Mouse (Mus musculus) thymus, adult 18-20 months (tissue): ENCODE data around the gene Ctdnep1.

Experiments used
- DNase-seq, 2 experiments: peaks; one replicate each; pipeline ENCODE4 v3.0.0; 2022; ENCODE audit warnings: mixed read lengths in 2 of 2

Gene Ctdnep1

DNA sequence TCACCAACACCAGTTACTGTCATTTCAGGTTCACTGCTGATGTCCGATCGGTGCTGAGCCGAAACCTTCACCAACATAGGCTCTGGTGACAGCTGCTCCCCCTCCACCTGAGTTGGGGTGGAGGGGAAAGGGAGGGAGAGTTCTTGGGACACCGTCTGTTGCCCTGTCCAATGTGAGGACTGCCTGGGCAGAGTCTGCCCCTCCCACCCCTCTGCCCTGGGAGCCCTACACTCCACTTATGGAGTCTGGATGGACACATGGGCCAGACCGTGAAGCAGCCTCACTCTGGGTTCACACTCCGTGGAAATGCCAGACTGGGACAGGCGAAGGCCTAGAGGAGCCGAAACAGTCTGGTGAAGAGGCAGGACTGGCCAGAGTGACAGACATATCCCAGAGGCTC, 9.0 kb downstream of the Ctdnep1 start:
- peak in 1 of 2 experiments; percentile 9 for DNase-seq

- DNase-seq, result peak; percentile 88 to 90
Observed at GRCm38 (mm10) chr11:69990850-69991691, 10.1 kb downstream of the Ctdnep1 start, which contains the start of gene Gabarap. Gene Gabarap, plus strand, starts transcription at chr11:69991143.

DNA sequence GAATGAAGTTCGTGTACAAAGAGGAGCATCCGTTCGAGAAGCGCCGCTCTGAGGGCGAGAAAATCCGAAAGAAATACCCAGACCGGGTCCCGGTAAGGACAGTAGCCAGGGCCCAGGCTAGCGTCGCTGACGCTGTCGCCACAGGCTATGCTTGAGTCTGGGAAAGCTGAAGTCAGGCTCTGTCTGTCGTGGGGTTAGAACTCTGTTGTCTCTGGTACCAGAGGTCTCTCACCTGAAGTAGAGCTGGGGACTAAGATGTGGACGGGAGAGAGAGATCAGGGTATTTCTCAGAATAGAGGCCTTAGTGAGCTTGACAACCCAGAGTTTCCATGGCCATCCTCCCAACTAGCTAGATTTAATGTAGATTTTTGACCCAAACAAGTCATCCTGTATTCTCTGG, 10.8 kb downstream of the Ctdnep1 start:
- no peak for DNase-seq

GRCm38 (mm10) chr11:69992396-69992795, 11.4 kb downstream of the Ctdnep1 start:
- peak in 1 of 2 experiments; percentile 18 for DNase-seq

DNA sequence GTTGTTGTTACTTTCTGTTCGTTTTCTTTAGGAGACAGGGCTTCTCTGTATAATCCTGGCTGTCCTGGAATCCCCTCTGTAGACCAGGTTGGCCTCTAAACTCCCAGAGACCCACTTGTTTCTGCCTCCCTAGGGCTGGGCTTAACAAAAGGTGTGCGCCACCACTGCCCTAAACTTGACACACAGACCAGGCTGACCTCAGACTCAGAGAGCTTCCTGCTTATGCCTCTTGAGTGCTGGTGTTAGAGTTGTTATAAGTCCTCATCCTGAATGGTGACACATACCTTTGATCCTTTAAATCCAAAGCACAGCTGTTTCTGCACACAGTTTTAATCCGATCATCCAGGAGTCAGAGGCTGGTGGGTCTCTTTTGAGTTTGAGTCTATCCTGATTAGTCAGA, 12.0 kb downstream of the Ctdnep1 start:
- no peak for DNase-seq

DNA sequence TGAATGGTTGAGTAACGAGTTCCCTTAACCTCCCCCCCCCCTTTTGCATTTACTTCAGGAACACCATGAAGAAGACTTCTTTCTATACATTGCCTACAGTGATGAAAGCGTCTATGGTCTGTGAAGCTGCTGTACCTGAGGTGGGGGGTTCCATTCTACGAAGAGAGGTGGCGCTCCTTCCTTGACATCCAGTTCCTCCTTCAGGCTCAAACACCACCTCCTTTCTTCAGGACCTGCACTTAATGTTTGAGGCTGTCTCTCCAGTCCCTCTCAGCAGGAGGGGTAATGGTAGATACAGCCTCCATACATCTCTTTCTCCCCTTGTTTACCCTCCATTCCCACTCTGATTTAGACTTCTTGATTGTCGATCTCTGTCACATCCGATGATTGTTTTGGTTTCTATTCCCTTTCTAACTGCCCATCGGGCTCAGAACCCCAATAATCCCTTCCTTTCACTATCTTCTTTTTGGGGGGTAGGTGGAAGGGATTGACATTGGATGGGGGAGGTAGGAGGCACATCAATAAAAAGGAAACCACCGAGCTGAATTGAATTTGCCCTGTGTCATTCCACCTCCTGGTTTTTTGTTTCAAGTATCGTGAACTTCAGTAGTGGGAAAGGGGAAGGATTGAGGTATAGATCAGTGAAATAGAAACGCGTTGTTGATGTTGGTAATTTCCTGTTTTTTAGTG, 13.6 kb downstream of the Ctdnep1 start:
- DNase-seq, result peak in 1 of 2 experiments; percentile 19

DNA sequence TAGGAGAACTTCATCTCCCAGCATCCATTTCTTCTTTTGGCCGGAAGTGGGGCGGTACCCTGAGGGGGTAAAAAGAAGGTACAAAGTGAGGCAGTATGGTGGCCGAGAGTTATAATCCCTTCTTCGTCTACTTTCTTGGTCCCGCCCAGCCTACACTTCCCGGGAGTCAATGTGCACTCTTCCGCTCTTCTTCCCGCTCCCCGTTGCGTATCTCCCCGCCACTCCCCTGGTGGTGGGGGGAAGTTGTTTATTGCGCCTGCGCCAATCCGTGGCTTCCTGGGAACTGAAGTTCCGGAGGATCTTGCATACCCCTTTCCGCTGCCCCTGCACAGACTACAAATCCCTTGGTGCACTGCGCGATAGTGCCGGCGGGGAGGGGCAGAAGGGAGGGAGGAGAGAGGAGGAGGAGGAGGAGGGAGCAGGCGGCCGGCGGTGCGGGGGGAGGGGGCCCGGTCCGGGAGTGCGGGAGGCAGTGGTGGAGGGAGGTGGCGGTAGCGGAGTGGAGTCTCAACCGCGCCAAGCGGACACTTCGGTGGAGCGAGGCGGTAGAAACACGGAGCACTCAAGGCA, 14.5 kb downstream of the Ctdnep1 start, which contains the start of gene Phf23:
Gene Phf23, plus strand, starts transcription at position 387 of the 570 bp plus-strand sequence.
- peak; percentile 98 to 99 for DNase-seq

DNA sequence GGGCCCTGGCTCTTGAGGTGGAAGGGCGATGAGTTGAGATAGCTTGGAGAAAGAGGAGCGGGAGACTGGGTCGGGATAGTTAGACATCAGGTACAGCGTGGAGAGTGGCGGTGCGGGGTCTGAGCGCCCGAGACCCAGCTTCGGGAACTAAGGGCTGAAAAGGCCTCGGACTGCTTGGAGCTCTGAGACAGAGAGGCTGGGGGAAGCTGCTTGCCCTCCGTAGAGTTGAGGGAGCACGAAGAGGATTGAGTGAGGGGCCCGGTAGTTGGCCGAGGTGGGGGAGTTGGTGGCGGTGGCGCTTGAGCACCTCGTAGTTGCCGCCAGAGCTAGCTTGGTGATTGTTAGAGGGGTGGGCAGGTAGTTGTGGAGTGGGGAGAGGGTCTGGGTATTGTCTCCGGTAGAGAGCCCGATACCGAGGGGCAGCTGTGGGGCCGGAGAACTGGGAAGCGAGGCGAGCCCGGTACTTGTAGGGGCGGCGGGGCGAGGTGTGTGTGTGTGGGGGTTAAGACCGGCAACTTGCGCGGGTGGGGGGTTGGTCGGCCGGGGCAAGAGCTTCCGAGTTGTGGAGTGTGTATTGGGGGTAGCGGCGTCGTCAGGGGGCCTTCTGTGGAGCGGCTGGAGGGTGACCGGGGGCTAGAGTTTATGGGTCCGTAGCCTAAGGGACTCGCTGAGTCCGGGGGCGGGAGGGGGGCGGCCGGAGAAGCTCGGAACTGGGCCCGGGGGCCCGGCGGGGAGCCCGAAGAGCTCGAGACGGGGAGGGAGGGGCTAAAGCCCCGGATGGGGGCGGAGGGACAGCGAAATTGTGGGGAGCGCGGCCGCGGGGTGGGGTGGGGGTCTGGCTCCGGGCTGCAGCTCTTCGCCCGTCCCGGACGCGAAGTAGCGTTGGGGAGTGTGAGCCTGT, 15.5 kb downstream of the Ctdnep1 start:
- DNase-seq, result peak; percentile 54 to 64

DNA sequence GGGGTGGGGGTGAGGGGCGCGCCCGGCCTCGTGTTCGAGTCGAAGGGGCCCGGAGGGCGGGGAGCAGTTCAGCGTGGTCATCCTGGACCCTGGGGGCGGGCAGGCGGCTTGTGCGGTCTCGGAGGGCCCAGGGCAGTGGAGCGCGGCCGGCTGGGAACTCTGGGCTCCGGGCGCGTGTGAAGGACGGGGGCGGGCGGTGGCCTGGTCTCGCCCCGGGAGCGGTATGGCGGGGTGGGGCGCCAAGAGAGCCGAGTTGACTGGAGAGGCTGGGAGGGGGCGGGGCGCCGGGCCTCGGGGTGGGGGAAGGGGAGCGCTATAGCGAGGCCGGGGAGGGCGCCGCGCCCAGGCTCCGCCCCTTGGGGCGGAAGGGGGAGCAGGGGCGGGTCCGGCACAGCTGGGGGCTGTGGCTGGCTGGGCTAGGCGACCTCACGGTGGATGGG, 16.1 kb downstream of the Ctdnep1 start:
- DNase-seq, result peak; percentile 82 to 87

DNA sequence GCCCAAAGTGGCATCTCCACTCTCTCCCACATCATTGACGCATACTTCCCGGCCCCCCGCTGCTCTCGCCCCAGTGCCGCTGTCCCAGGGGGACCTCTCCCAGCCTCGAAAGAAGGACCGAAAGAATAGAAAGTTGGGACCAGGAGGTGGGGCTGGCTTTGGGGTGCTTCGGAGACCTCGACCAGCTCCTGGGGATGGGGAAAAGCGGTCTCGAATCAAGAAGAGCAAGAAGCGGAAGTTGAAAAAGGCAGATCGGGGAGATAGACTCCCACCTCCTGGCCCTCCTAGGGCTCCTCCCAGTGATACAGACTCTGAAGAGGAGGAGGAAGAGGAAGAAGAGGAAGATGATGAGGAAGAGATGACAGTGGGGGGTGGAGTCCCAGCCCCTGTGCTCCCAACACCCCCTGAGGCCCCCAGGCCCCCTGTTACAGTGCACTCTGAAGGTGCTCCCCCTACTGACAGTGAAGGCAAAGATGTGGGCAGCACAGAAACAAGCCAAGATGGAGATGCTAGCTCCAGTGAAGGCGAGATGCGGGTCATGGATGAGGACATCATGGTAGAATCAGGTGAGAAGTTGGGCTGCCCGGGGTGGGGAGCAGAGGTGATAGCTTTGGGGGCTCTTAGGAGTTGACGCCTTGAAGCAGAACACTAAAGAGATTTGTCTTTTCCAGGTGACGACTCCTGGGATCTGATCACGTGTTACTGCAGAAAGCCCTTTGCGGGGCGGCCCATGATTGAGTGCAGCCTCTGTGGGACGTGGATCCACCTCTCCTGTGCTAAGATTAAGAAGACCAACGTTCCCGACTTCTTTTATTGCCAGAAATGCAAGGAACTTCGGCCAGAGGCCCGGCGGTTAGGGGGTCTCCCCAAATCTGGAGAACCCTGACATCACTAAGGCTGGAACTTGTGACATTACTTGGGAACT, 17.9 kb downstream of the Ctdnep1 start:
- DNase-seq, result peak in 1 of 2 experiments; percentile 39

DNA sequence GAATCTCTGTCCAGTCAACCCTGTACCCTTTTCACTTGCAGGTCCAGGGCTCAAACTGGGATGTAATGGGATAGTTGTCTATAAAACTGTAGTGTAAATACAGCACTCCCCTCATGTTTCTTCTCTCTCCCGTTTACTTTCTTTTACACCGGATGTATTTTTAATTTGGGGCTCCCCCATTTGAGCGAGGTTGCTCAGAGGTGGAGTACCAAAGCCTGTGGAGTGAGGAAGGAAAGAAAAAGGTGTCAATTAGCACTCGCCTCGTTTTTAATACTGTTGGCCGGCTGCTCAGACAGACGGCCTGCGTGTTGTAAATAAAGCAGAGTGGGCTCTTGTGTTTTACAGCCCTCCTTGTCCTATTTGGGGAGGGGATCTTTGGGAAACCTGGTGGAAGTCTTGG, 18.7 kb downstream of the Ctdnep1 start:
- DNase-seq, result no peak

DNA sequence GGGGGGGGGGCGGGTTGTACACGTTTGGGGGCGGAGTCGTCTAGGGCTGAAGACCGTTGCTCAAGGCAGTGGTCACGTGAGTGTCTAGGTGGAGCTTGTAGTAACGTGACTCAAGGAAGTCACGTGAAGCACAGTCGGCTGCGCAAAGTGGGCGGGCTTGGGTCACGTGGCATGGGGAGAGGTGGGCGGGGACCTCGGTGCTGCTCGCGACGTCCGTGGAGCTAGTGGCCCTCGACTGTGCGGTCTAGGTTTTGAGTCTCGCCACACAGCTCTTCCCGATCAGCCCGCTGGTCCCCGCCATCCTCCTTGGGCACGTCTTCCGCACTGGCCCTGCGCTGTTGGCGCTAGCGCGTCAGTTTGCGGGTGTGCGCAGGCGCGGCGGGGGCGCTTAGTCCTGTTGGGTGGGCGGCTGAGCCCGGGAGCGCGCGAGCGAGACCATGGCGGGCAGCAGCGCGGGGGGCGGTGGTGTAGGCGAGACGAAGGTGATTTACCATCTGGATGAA, 19.5 kb downstream of the Ctdnep1 start, which contains the start of gene Dvl2:
Gene Dvl2, plus strand, starts transcription at position 200 of the 503 bp plus-strand sequence.
- peak; percentile 85 to 89 for DNase-seq

DNA sequence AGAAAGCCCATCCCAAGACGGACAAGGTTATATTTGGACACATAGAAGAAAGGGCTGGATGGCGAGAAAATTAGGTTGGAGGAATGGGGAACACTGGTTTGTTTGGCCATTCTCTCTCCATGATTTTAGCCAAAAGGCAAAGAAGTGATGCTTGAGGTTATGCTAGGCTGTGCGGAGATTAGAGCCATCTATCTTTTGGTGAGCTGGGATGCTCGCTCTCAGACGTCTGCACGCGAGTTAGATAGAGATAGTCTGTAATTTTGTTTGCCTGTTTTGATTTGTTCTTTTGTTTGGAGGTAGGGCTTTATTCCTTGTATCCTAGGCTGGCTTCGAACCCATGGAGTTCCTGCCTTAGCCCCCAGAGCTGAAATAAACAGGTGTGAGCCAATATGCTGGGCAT, 20.2 kb downstream of the Ctdnep1 start:
- DNase-seq, result no peak

GRCm38 (mm10) chr11:70001865-70002264, 20.9 kb downstream of the Ctdnep1 start:
- DNase-seq, result no peak

DNA sequence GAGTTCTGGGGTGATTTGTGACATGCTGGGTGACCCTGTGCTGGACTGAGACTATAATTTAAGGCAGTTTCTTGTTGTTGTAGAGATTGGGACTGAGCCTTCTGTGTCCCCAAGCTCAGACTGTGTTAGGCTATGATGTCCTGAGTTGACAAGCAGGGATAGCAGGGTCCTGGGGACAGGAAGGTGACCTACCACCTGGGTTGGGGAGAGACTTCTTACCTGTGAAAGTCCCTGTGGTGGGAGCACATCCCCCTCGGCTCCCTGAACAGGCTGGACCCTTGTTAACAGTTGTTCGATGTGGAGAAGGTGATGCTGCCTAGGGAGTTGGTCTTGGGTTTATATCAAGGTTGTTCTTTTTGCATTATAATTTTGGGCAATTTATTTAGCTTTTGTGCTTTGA, 21.5 kb downstream of the Ctdnep1 start:
- DNase-seq, result no peak

GRCm38 (mm10) chr11:70005521-70005920, 24.6 kb downstream of the Ctdnep1 start:
- peak in 1 of 2 experiments; percentile 31 for DNase-seq

GRCm38 (mm10) chr11:70010033-70010432, 29.1 kb downstream of the Ctdnep1 start:
- DNase-seq, result no peak

DNA sequence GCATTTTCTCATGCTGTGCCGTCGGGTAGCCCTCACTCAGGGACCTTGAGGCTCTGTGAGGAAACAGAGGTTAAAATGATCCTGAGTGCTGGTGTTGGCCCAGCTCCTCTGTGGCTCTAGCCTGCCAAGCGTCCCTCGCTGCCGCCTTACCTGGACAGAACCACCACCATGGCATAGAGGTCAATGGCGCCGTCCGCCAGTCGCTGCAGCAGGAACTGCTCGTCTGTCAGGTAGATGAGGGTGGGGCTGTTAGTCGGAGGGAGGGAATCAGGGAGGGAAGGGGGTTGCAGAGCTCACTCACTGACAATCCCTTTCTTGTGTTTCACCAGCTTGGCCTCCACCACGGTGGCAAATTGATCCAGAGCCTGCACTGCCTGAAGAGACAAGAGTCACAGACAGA, 29.6 kb downstream of the Ctdnep1 start:
- DNase-seq, result no peak

DNA sequence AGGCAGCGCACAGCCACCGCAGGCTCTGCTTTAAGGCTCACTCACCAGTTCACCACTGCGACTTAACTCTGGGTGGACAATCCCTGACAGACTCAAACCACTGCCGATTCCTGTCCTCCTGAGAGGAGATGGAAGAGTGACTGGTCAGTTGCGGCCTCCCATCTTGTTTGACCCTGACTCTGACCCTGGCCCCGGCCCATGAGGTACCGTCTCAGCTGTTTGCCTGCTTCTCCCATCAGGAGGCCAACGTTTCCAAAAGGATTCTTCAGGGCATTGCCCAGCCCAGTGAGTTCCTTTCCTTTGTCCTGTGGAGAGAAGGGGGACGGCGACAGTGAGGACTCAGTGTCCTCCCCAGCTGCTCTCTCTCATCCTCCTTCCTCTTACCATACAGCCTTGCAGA, 30.0 kb downstream of the Ctdnep1 start:
- DNase-seq, result no peak

GRCm38 (mm10) chr11:70012931-70013330, 32.0 kb downstream of the Ctdnep1 start:
- DNase-seq, result no peak

GRCm38 (mm10) chr11:70013408-70013807, 32.5 kb downstream of the Ctdnep1 start:
- no peak for DNase-seq
